Mouse (Mus musculus) frontal cortex, adult (tissue): Measurements from ENCODE around the gene Gm17409.
A peak's percentile ranks its signal among the peaks of the same experiment; 100 is the strongest.

ENCODE experiments used
- ATAC-seq: cut with Nextera tagmentation; 2 replicates; pipeline ENCODE4 v1.9.2; 2017; ENCODE audit warnings: mild to moderate bottlenecking, moderate library complexity, mixed read lengths; ENCODE audit not compliant: low TSS enrichment

Gm17409 gene

GRCm38 (mm10) chr2:58469816-58470215 is at the start of gene Gm17409:
Gm17409 (plus strand) TSS chr2:58470116.
- no peak for ATAC-seq

- no peak for ATAC-seq
These were observed 46.6 kb upstream of the Gm17409 start for GRCm38 (mm10) chr2:58423319-58423718.

GRCm38 (mm10) chr2:58425436-58426004 is 44.4 kb upstream of the Gm17409 start:
- no peak for ATAC-seq

GRCm38 (mm10) chr2:58432211-58432610 is 37.7 kb upstream of the Gm17409 start:
- peak; percentile 91 for ATAC-seq

GRCm38 (mm10) chr2:58433317-58433716 is 36.6 kb upstream of the Gm17409 start:
- no peak for ATAC-seq

GRCm38 (mm10) chr2:58434438-58434837 is 35.5 kb upstream of the Gm17409 start:
- 0 out of 2 replicates have a peak, but pooled peaks have one; percentile 20 for ATAC-seq

GRCm38 (mm10) chr2:58435507-58435906 is 34.4 kb upstream of the Gm17409 start:
- no peak for ATAC-seq

- no peak for ATAC-seq
These were observed 33.0 kb upstream of the Gm17409 start for GRCm38 (mm10) chr2:58436911-58437310.

GRCm38 (mm10) chr2:58443163-58443562 is 26.8 kb upstream of the Gm17409 start:
- ATAC-seq, result no peak

GRCm38 (mm10) chr2:58447001-58447400 is 22.9 kb upstream of the Gm17409 start:
- no peak for ATAC-seq

GRCm38 (mm10) chr2:58454095-58454865 is 15.6 kb upstream of the Gm17409 start:
- no peak for ATAC-seq

- ATAC-seq, result no peak
These were observed 13.0 kb upstream of the Gm17409 start for GRCm38 (mm10) chr2:58456843-58457487.

- ATAC-seq, result no peak
These were observed 12.4 kb upstream of the Gm17409 start for GRCm38 (mm10) chr2:58457488-58457865.

GRCm38 (mm10) chr2:58458820-58459371 is 11.0 kb upstream of the Gm17409 start:
- ATAC-seq, result peak; percentile 91

GRCm38 (mm10) chr2:58470290-58470689 is 374 bp downstream of the Gm17409 start:
- no peak for ATAC-seq

- ATAC-seq, result no peak
These were observed 5.7 kb downstream of the Gm17409 start for GRCm38 (mm10) chr2:58475578-58475977.

GRCm38 (mm10) chr2:58476956-58477715 is 7.2 kb downstream of the Gm17409 start:
- peak; percentile 51 for ATAC-seq

- no peak for ATAC-seq
These were observed 8.2 kb downstream of the Gm17409 start for GRCm38 (mm10) chr2:58478144-58478543.

- no peak for ATAC-seq
These were observed 9.6 kb downstream of the Gm17409 start for GRCm38 (mm10) chr2:58479536-58479935.

GRCm38 (mm10) chr2:58480764-58481163 is 10.8 kb downstream of the Gm17409 start:
- ATAC-seq, result 0 out of 2 replicates have a peak, but pooled peaks have one; percentile 31

- peak; percentile 42 for ATAC-seq
These were observed 11.7 kb downstream of the Gm17409 start for GRCm38 (mm10) chr2:58481450-58482100.
